Mouse (Mus musculus) mouse embryonic stem cell (cell line): ENCODE data around the gene Hnrnpdl.

Experiments used
- in situ Hi-C, 2 experiments: fragments of 300-500 bp; cut with MboI; formaldehyde crosslinking; loops; 1 replicate in 1 of 2; 3 replicates in 1 of 2; pipeline ENCODE4 v1.14.3; 2019 to 2020; ENCODE audit warnings: low sequenced_read_pairs in 2 of 2, low pct_unique_long_range_greater_than_20kb in 1 of 2, mixed read lengths in 1 of 2; ENCODE audit not compliant: unreplicated experiment in 1 of 2

Hnrnpdl gene

DNA sequence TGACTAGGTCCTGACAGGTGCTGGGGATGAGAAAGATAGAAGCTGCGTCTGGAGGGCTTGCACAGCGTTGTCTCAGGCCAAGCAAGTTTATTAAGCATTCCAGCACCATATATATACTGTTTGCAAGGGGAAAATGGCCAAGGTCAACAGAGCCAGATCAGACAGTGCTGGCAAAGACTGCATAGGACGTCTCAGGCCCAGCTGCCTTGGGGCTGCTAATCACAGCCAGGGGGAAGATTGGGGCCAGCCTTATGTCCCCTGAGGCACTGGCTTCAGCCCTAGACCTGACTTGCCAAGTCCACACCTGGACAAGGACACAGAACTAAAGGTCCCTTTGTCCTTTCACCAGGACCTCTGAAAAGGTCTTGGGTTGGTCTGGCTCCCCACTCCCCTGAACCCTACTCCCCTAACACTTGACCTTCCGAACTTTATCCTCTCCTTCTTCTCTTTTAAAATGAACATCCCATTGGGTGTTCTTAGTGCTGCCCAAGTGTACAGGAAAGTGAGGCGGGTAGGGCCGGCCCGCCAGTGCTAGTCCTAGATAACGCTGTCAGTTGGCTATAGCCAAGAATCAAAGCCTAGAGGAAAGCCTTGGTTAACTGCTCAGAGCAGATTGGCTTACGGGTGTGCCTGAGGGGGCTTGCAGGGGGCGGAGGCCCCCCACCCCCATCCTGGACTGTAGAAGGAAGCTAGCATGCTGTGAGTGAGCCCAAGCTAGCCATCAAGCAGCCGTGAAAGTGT is 15.5 kb upstream of the Hnrnpdl start:
- in situ Hi-C loops: no loop called here

DNA sequence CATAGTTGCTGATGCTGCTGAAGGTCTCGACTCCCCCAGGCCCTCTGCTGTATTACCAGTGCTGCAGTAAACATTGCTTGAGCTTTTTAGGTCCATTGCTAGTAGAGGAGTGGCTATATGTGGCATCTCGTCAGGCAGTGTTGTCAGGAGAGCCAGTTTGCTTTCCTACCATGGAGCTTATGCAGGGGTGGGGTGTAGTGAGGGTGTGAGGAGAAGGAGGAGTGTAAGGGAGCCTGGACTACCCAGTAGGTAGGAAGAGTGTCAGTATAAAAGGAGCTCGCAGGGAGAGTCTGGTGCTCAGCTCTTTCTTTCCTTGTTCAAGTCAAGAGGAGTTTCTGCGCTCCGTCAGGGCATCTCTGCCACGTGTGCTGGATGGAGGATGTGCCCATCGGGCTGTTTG is 13.3 kb upstream of the Hnrnpdl start:
- in situ Hi-C loops: no loop called here

DNA sequence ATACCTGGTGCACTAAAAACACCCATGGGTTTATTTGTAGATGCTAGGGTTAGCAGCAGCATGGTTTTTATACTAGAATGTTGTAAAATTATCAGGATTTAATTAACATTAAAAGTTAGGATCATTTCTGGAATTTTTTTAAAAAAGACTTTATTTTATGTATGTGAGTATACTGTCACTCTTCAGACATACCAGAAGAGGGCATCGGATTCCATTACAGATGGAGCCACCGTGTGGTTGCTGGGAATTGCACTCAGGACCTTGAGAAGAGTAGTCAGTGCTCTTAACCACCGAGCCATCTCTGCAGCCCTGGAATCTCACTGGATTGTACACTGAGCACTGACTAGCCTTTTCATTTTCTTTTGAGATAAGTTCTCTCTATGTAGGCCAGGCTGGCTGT is 10.4 kb upstream of the Hnrnpdl start:
- in situ Hi-C loops: no loop called here

DNA sequence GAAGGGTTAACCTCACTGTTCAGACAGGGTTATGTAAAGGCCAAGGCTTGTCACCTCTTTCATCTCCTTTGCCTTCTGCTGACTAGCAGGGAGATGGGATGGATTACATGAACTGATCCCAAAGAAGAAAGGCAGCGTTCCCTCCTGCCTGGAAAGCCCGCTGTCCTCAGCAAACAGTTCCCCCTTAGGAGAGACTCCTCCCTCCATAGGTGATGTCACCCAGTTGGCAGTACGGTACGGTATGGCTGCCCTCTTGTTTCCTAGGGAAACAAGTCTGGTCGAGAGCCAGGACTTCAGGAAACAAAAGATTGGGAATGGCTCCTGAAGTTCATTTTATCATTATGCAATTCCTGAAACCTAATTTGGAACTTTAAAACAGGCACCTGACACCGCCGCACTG is 8.4 kb upstream of the Hnrnpdl start:
- in situ Hi-C loops: no loop called here

DNA sequence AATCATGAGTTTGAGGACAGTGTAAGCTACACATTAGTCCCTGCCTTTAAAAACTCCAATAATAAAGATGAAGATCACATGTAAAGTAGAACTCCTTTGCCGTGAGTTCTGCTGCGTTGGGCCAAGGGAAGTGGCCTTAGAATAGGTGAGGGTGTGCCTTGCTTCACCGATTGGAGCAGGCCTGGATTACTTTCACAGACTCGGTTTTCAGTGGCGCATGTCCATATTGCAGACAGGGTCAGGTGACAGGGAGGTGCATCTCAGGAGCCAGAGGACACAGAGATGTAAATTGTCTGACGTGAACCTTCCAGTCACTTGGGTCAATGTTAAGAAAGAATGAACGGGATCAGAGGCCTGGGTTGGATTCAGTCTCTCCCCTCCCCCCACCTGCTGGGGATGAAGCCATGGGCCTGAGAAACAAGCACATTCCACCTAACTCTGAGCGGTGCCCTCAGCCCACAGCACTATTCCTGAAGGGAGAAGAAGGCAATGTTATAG is 7.7 kb upstream of the Hnrnpdl start:
- in situ Hi-C loops: no loop called here

DNA sequence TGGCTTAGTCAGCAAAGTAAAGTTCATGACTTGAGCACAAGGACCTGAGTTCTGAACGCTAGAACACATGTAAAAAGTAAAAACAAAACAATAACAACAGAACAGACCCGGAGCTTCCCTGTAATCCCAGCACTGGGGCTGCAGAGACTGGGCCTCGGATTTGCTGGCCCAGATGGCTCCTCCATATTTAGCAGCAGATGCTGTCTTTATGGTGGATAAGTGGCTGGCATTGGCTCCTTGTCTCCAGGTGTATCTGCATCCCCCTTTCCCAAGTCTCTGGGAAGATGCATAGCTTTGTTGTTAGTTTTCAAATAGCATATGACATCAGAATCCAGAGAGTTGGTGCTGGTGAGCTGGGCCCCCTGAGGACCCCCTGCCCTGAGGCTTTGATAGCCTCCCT is 6.6 kb upstream of the Hnrnpdl start:
- in situ Hi-C loops: no loop called here

DNA sequence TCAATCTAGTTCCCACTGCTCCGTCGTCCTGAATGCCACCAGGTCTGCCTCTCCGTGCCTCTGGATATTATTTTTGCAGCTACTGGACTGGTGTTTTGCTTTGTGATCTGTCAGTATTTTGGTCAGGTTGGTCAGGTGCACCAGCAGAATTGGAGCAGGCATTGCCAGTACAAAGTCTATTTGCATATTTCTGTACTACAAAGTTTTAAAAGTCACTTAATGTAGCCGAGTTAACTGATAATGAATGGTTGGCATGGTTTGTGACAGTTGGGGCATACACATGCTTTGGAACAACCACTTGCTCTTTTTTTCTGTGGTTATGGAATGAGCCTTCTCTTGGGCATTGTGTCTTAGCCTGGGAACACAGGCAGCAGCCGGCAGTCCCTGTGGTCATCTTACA is 5.2 kb upstream of the Hnrnpdl start:
- in situ Hi-C loops: no loop called here

DNA sequence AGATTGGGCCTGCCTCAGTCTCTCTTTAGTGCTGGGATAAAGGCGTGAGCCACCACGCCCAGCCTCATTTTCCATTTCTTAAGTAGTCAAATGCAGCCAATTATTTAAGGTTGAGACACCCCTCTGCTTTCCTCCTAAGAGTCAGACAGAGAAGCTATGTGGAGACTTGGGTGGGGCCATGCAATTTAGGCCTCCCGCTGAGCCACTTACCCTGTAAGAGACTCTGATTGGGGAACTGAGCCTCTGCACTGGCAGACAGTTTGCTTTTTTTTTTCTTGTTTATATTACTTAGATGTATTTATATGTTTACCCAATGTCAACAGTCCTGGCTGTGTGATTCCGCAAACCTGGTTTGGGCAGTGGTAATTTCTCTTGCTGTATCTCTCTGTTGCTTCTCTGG is 4.6 kb upstream of the Hnrnpdl start:
- in situ Hi-C loops: no loop called here

DNA sequence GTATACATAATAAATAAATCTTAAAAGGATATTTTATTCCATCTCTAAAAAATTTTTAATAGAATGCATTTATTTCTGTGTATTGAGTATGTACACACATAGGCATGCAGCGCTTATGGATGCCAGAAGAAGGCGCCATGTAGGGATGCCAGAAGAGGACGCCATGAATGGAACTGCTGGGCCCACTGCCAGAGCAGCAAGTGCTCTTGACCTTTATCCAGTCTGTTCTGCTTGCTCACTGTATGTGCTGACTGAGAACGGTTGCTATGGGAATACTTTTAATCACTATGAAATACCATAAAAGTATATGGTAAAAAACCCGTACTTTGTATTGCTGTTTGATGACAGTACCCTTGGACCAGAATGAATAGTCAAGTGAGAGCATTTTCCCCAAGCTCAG is 3.9 kb upstream of the Hnrnpdl start:
- in situ Hi-C loops: no loop called here

DNA sequence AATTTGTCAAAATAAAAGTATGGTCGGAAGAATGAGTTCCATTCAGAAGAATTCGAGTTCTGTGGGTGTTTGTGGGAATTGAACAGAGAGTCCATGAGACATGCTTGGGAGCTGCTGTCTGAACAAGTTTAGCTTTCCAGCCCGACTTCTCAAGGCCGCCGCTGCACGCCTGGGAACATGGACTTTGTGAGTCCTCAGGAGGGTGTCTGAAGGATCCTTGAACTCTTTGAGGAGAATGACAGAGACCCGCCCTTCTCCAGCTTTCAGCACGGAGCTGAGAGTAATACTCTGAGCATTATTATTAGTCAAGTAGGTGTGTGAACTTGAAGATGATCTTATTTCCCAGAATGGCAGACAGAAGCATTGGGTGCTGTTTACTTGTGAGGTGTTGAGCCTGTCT is 3.0 kb upstream of the Hnrnpdl start:
- in situ Hi-C loops: no loop called here

DNA sequence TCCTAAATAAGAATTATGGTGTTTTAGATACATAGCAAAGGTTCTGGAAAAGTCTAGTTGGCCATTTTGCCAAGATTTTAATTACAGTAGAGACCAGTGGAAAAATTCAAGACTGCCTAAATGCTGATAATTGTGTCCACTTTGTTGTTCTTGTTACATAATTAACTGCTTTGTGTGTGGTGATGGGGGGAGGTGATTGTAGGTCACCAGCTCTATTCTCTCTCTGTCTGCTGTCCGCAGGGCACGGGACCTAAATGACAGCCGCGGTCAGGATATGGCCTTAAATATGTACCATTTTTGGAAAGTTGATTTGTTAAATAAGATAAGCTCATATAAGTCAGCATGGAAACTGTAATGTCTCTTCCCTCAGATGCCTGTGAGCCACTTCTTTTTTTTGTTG is 1.8 kb upstream of the Hnrnpdl start:
- in situ Hi-C loops: no loop called here

DNA sequence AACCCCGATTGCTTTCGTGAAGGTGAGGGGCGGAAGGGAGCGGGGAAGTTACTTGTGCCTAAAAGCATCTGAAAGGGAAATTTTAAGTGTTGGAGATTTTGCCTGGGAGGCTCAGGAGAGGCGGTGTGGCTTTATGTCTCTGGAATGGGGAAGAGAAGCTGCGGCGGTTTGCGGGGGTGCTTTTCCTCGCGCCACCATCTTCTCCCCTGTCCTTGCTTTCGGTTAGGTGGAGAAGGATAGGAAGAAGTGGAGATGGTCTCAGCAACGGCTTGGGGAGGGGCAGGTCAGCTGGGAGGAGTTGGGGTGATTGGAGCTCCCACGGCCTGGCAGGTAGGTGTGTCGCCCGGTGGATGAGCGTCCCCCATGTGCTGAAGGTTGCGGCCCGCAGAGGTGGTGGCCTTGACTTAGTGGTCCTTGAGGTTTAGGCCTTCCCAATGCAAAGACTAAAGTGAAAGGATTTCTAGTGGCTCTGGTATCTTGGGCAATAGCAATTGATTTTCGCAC is 869 bp upstream of the Hnrnpdl start:
- in situ Hi-C loops: no loop called here

DNA sequence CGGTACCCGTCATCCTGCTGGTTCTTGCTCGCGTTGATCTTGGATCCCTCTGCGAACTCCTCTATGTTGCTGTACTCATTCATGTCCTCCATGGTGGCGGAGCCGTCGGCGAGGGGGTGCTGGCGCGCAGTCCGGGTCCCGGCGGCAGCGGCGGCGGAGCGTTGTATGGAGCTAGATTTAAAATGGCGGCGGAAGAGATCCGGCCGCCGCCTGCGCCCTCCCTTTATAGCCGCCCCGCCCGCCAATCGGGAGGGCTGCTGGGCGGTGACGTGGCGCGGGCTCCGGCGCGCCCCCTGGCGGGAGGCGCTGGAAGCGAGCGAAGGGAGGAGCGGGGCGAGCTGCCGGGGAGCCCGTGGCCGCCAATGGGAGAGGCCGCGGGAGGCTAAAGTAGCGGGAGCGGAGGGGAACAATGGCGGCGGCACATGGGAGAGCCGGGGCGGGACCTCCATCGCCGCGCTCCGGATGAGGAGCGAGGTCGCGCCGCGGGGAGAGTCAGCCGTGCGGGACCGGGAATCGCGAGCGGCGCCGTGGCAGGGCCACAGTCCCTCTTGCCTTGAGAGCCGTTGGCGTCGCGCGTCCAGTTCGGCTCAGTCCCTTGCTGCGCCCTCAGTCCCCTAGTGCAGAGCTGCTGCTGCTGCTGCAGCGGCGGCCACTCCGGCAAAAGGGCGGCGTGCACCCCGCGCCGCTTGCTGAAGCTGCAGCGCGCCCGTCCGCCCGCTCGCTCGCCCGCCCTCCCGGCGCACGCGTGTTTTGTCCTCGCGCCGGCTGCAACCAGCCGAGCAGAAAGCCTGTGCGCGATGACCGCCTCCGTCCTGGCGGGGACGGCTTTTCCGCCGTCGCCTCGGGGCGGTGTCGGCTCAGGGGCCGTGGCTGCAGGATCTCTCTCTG is 506 bp downstream of the Hnrnpdl start:
- in situ Hi-C loops: no loop called here

DNA sequence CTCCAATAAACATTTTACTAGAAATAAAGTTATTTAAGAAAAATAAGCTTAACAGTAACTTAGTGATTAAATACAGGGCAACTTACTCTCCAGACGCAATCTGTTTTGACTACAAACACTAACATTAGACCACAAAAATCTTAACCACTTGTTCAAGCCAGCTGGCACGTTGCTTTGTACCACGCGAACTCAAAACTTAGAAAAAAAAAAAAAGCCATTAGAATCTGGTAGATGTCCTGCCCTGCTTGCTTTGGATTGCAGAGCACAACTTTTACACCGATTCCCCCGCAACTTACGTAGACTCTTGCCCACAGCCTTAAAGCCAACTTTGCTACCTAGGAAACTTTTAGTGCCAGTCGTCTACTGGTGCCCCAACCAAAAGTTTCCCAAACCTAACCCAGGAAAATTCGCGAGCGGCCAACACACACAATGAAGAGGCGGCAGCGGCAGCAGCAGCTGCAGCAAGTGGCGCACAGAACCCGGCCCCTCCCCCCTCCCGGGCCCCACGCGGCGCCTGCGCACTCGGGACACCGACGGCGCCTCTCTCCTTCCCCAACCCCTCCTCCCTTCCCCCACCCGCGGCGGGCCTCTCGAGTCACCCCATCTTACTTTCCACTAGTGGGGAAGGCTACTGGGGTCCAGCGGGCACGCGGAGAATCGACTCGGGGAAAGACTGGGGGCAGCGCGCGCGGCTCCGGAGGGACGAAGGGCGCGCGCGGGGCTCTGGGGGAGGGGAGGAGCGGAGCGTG is 1.3 kb downstream of the Hnrnpdl start:
- in situ Hi-C loops: no loop called here

DNA sequence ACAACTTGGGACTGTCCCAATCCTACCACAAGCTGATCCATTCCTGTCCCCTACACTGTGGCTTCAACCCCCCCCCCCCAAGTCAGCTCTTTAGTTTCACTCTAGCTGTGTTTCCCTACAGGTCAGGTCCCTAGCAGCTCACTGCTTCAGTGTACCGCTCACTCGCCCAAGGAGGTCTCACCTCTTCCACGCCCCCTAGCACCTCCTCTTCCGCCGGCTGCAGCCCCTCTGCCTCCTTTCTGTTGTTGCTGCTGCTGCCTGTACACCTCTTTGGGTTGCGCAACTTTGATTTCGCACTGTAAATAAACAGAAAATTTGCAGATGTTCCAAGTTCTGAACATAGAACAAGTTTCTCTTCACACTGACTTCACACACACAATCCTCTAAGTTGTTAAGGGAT is 2.8 kb downstream of the Hnrnpdl start:
- in situ Hi-C loops: no loop called here

DNA sequence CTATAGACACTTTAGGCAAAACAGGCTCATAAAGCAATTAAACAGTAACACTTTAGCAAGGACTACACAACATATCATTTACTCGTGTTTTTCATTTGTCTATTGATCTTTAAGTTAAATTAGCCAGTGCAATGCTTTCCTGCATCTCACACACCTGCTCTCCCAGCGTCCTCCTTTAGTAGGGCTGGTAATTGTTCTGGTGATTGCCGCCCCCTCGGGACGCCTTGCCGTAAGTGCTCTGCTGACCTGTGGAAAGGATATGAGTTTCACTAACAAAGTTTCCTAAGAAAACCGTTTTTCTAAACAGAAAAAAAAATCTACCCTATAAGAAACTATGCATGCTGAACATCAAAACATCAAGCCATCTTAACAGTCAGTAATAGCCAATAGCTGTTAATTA is 3.5 kb downstream of the Hnrnpdl start:
- in situ Hi-C loops: no loop called here

DNA sequence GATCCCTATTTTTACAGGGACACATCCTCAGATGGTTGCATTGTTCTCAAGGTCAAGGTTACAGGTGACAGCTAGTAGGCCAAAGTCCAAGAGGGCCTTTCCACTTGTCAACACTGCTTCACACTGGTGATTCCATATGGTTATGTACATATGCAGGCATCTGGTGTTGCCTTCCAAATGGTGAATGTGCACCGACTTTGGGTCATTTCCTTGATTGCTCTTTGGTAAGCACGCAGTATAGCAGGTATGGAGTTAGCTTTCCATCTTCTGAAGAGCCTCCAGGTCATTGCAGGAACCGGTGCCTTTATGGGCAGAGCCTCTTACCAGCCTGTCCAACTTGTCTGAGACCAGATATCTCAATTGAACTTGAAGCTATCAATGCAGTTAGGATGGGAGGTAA is 6.8 kb downstream of the Hnrnpdl start:
- in situ Hi-C loops: no loop called here

DNA sequence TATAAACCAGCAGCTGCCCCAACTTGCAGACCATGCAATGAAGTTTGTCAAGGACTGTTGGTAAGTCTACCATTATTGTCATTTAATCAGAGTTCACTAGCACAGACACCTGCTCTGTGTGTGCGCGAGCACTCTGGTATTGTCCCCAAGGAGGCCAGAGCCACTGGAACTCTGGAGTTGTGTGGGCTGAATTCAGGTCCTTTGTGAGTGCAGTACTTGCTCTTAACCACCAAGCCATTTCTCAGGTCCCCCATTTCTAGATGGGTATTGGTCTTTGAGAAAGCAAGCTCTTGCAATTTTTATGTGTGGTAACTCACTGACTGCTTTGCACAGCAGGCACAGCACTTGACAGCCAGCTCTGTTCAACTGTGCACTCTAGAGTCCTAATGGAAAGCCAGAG is 7.4 kb downstream of the Hnrnpdl start:
- in situ Hi-C loops: no loop called here

DNA sequence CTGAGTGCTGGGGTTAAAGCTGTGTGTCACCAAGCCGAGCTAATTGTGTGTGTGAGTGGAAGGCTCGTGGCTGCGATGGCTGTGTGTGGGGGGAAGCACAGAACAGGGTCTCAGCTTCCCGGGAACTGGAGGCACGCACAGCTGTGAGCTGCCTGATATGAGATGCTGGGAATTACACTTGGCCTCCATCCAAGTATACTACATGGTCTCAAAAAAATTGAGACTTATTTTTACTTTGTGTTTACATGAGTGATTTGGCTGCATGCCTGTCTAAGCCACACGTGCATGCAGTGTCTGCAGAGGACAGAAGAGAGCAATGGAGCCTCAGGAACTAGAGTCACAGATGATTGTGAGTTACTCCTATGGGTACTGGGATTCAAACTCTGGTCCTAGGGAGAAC is 9.4 kb downstream of the Hnrnpdl start:
- in situ Hi-C loops: no loop called here
